Mouse (Mus musculus): ENCODE measurements at regions not wholly inside any gene's neighbourhood (a gene's known extent, or its start where the extent isn't known, plus 50 kb on each side); places are given as distances from the start of the nearest gene placed in this dataset.

- ATAC-seq (ENCODE audit: insufficient read depth), result no peak
- H3K9ac ChIP-seq, result no peak overlapping the region
- H3K4me3 ChIP-seq (replicated peaks), result no peak overlapping the region
- no peak overlapping the region for H3K27ac ChIP-seq (replicated peaks)
- no peaks in the 10 kb centered on the region for H3K27me3 ChIP-seq
- 62% methylated on average over 4 of the region's 4 CpGs for WGBS (ENCODE audit: insufficient replicate concordance)
- H3K4me2 ChIP-seq, result no peak overlapping the region
- H3K9me3 ChIP-seq (replicated peaks), result no peaks in the 10 kb centered on the region
- H3K36me3 ChIP-seq (replicated peaks), result no peaks in the 10 kb centered on the region
- no peaks in the 10 kb centered on the region for H3K4me1 ChIP-seq (replicated peaks)
Observed at GRCm38 (mm10) chr8:54414092-54414799, 115.1 kb upstream of the Asb5 start.

DNA sequence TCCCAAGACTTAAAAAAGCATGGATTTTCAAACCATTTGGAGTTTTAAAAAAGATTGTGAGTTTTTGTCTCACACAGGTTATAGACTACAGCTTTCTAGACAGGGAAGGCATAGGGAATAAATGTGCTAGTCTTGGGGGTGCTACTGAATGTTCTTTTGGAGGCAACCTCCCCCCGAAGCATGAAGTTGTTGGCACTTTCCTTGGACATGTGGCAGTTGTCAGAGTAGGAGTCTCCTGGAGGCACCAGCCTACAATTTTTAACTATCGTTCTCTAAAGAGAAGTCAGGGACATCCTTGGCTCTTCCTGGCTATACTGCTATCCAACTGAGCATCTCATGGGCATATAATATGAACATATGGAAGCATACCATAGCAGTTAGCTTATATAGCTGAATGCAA is 112.7 kb upstream of the Asb5 start:
- H3K36me3 ChIP-seq (replicated peaks), result no peaks in the 10 kb centered on the region
- H3K4me3 ChIP-seq (replicated peaks), result no peak overlapping the region
- no peaks in the 10 kb centered on the region for H3K9me3 ChIP-seq (replicated peaks)
- no peaks in the 10 kb centered on the region for H3K27me3 ChIP-seq
- no peak overlapping the region for H3K4me2 ChIP-seq
- no peak overlapping the region for H3K27ac ChIP-seq (replicated peaks)
- no peak overlapping the region for H3K9ac ChIP-seq
- no peak for ATAC-seq (ENCODE audit: insufficient read depth)
- H3K4me1 ChIP-seq (replicated peaks), result no peaks in the 10 kb centered on the region
- WGBS (ENCODE audit: insufficient replicate concordance), result 61% methylated on average over 2 of the region's 2 CpGs

GRCm38 (mm10) chr8:54418035-54418434 is 111.3 kb upstream of the Asb5 start:
- no peaks in the 10 kb centered on the region for H3K9me3 ChIP-seq (replicated peaks)
- no peaks in the 10 kb centered on the region for H3K4me1 ChIP-seq (replicated peaks)
- no peaks in the 10 kb centered on the region for H3K27me3 ChIP-seq
- no peak overlapping the region for H3K4me3 ChIP-seq (replicated peaks)
- no peak overlapping the region for H3K27ac ChIP-seq (replicated peaks)
- no peak for ATAC-seq (ENCODE audit: insufficient read depth)
- 52% methylated on average over 2 of the region's 2 CpGs for WGBS (ENCODE audit: insufficient replicate concordance)
- no peaks in the 10 kb centered on the region for H3K36me3 ChIP-seq (replicated peaks)
- no peak overlapping the region for H3K9ac ChIP-seq
- no peak overlapping the region for H3K4me2 ChIP-seq

DNA sequence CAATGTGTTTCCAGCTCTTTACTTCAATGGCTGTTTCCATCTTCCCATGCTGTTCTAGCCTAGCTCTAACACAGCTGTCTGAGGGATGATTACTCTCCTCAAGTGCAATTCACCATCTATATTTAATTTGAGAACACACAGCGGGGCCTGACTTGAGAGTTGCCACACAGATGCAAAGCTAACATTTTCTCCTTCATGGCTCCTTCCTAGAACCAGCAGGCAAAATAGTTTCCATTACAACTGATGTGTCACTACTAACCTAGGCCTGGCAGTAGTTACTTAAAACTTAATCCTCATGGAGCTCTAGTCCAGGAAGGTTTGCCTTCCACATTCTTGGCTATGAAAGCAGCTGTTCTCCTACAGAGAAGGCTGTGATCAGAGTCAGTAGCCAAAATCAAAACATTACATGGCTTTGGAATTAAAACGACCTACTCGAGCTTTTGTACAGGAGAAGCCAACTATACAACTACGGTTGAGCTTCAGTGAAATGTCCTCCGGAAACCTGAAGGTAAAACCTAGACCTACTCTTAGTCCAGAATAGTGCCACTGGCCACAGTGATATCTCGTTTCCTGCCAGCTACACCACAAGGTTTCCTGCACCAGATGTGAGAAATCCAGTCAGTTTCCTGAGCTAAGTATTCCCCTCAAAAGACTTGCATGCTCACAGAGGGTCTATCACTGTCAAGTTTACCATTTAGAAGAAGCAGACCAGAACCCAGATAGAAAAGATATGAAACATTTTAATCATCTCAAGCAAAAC is 108.9 kb upstream of the Asb5 start:
- Histone ChIP-seq H3K4me1 (replicated peaks) (no peaks in the 10 kb centered on the region), H3K27me3 (no peaks in the 10 kb centered on the region), H3K4me3 (replicated peaks) (no peak overlapping the region), H3K27ac (replicated peaks) (no peak overlapping the region), H3K36me3 (replicated peaks) (no peaks in the 10 kb centered on the region), H3K9me3 (replicated peaks) (no peaks in the 10 kb centered on the region), H3K4me2 (no peak overlapping the region), H3K9ac (no peak overlapping the region)
- WGBS (ENCODE audit: insufficient replicate concordance), result 17% methylated on average over 6 of the region's 6 CpGs
- ATAC-seq (ENCODE audit: insufficient read depth), result no peak

GRCm38 (mm10) chr8:54425039-54425438 is 104.3 kb upstream of the Asb5 start:
- H3K9ac ChIP-seq, result no peak overlapping the region
- H3K4me2 ChIP-seq, result no peak overlapping the region
- no peak overlapping the region for H3K4me3 ChIP-seq (replicated peaks)
- no peak overlapping the region for H3K27ac ChIP-seq (replicated peaks)
- no peaks in the 10 kb centered on the region for H3K36me3 ChIP-seq (replicated peaks)
- H3K9me3 ChIP-seq (replicated peaks), result no peaks in the 10 kb centered on the region
- H3K4me1 ChIP-seq (replicated peaks), result no peaks in the 10 kb centered on the region
- H3K27me3 ChIP-seq, result no peaks in the 10 kb centered on the region
- 14% methylated on average over 3 of the region's 3 CpGs for WGBS (ENCODE audit: insufficient replicate concordance)
- no peak for ATAC-seq (ENCODE audit: insufficient read depth)

- Histone ChIP-seq H3K4me3 (replicated peaks) (no peak overlapping the region), H3K36me3 (replicated peaks) (no peaks in the 10 kb centered on the region), H3K4me2 (no peak overlapping the region), H3K9ac (no peak overlapping the region), H3K9me3 (replicated peaks) (no peaks in the 10 kb centered on the region), H3K27ac (replicated peaks) (no peak overlapping the region), H3K4me1 (replicated peaks) (no peaks in the 10 kb centered on the region), H3K27me3 (no peaks in the 10 kb centered on the region)
- ATAC-seq (ENCODE audit: insufficient read depth), result no peak
- 60% methylated on average over 5 of the region's 5 CpGs for WGBS (ENCODE audit: insufficient replicate concordance)
Observed at GRCm38 (mm10) chr8:54435694-54436093, 93.7 kb upstream of the Asb5 start.

DNA sequence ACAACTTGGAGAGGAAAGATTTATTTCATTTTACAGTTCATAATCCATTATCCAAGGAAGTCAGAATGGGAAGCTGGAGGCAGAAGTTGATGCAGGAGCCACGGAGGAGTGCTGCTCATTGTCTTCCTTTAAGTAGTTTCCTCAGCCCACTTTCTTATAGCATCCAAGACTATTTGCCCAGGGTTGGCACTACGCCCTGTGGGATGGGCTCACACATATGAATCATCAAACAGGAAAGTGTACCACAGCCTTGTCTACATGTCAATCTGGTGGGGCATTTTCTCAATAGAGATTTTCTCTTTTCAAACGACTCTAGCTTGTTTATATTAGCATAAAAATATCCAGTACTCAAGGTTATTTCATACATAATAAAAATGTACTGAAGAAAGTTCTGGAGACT is 88.2 kb upstream of the Asb5 start:
- no peak overlapping the region for H3K4me3 ChIP-seq (replicated peaks)
- no peak overlapping the region for H3K4me2 ChIP-seq
- H3K27me3 ChIP-seq, result no peaks in the 10 kb centered on the region
- WGBS (ENCODE audit: insufficient replicate concordance), result 44% methylated on average over 3 of the region's 3 CpGs
- H3K9me3 ChIP-seq (replicated peaks), result no peaks in the 10 kb centered on the region
- H3K36me3 ChIP-seq (replicated peaks), result no peaks in the 10 kb centered on the region
- ATAC-seq (ENCODE audit: insufficient read depth), result no peak
- H3K9ac ChIP-seq, result no peak overlapping the region
- H3K27ac ChIP-seq (replicated peaks), result no peak overlapping the region
- no peaks in the 10 kb centered on the region for H3K4me1 ChIP-seq (replicated peaks)

DNA sequence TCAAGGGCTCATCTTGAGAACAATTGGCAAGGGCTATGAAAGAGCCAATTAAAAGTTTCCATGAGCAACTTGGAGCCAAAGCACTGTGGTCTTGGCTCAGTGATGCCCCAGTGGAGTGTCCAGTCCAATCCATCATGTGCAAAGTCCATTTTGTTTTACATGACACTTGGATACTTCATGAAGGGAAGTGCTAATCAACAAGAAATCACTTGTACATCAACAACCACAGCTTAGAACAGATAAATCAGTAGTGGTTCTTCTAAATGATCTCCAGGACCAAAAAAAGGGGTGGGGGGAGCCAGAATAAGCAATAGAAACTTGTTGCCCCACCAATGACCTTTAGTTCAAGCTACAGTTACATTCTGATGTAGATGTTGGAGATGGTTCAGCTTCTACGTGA is 87.0 kb upstream of the Asb5 start:
- whole genome bisulfite sequencing (ENCODE audit: insufficient replicate concordance), result 56% methylated on average over 1 of the region's 1 CpGs
- H3K4me3 ChIP-seq (replicated peaks), result no peak overlapping the region

DNA sequence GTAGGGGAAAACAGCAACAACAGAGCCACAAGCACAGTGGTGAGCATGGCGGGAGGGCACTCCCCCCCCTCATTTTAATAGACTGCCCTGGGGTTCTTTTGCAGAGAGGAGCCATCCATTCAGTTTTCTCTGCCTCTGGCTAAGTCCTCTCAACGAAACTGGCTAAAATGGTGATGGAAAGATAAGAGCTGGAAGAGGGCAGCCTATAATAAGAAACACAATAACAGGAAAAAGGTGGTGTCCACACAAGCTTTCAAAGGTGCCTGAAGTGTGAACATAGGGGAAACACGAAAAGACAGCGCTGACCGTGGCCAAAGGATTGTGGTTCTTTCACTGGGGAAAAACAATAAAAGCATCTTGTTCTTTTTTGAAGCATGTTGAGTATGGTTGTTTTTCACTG is 83.0 kb upstream of the Asb5 start:
- Histone ChIP-seq H3K4me3 (replicated peaks) (no peak overlapping the region), H3K4me1 (replicated peaks) (no peaks in the 10 kb centered on the region), H3K36me3 (replicated peaks) (no peaks in the 10 kb centered on the region), H3K4me2 (no peak overlapping the region), H3K9me3 (replicated peaks) (no peaks in the 10 kb centered on the region), H3K27me3 (no peaks in the 10 kb centered on the region), H3K27ac (replicated peaks) (no peak overlapping the region), H3K9ac (no peak overlapping the region)
- ATAC-seq (ENCODE audit: insufficient read depth), result no peak
- WGBS (ENCODE audit: insufficient replicate concordance), result 9% methylated on average over 5 of the region's 5 CpGs

More for the DNA sequence above, 87.0 kb upstream of the Asb5 start:
- H3K4me2 ChIP-seq, result no peak overlapping the region
- H3K9me3 ChIP-seq (replicated peaks), result no peaks in the 10 kb centered on the region
- no peaks in the 10 kb centered on the region for H3K4me1 ChIP-seq (replicated peaks)
- no peak for ATAC-seq (ENCODE audit: insufficient read depth)
- no peaks in the 10 kb centered on the region for H3K27me3 ChIP-seq
- no peaks in the 10 kb centered on the region for H3K36me3 ChIP-seq (replicated peaks)
- no peak overlapping the region for H3K9ac ChIP-seq
- H3K27ac ChIP-seq (replicated peaks), result no peak overlapping the region

DNA sequence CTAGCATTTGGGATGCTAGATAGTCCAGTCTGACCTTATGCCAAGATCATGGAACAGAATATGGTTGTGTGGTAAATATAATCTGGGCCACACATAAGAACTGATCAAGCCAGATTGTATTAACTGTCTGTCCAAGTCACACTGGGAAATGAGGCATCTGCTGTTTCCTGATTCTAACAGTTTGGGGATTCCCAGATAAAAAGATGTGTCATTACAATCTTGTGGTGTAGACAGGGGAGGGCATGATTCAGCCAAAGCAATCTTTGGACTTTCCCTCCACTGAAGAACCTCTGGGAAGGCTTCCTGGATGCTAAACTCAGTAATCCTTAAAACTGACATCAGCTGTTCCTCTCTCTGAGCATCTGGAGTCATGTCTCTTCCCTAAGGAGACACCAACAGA is 79.6 kb upstream of the Asb5 start:
- no peak for ATAC-seq (ENCODE audit: insufficient read depth)
- Histone ChIP-seq H3K36me3 (replicated peaks) (no peaks in the 10 kb centered on the region), H3K4me2 (no peak overlapping the region)

GRCm38 (mm10) chr8:54451323-54452021 is 77.9 kb upstream of the Asb5 start:
- Histone ChIP-seq H3K4me1 (replicated peaks) (no peaks in the 10 kb centered on the region), H3K9me3 (replicated peaks) (no peaks in the 10 kb centered on the region), H3K9ac (no peak overlapping the region), H3K27ac (replicated peaks) (no peak overlapping the region), H3K4me3 (replicated peaks) (no peak overlapping the region), H3K27me3 (no peaks in the 10 kb centered on the region), H3K36me3 (replicated peaks) (no peaks in the 10 kb centered on the region), H3K4me2 (no peak overlapping the region)
- 70% methylated on average over 9 of the region's 9 CpGs for WGBS (ENCODE audit: insufficient replicate concordance)
- no peak for ATAC-seq (ENCODE audit: insufficient read depth)

More for the DNA sequence above, 79.6 kb upstream of the Asb5 start:
- Histone ChIP-seq H3K27me3 (no peaks in the 10 kb centered on the region), H3K4me3 (replicated peaks) (no peak overlapping the region), H3K27ac (replicated peaks) (no peak overlapping the region), H3K9ac (no peak overlapping the region), H3K9me3 (replicated peaks) (no peaks in the 10 kb centered on the region), H3K4me1 (replicated peaks) (no peaks in the 10 kb centered on the region)
